Mouse (Mus musculus) kidney, adult 18-20 months (tissue): ENCODE measurements around the gene Nol9.
"Not testable (repeated sequence)": the region's sequence is repeated elsewhere in the genome, so short reads cannot be mapped to it uniquely, and the experiment has no call there.

Experiments
- DNase-seq: peaks from one replicate; pipeline ENCODE4 v3.0.0; 2021

The Nol9 gene

GRCm38 (mm10) chr4:152011171-152011760, 27.9 kb upstream of the Nol9 start:
- no peak for DNase-seq

- DNase-seq: no peak
These were observed 27.0 kb upstream of the Nol9 start for GRCm38 (mm10) chr4:152012109-152012508.

GRCm38 (mm10) chr4:152013036-152013813, 25.9 kb upstream of the Nol9 start:
- peak; percentile 68 for DNase-seq

- no peak for DNase-seq
These were observed 20.0 kb upstream of the Nol9 start for GRCm38 (mm10) chr4:152019073-152019472.

GRCm38 (mm10) chr4:152020024-152020423, 19.1 kb upstream of the Nol9 start:
- DNase-seq: no peak

- no peak for DNase-seq
These were observed 17.5 kb upstream of the Nol9 start for GRCm38 (mm10) chr4:152021568-152022097.

GRCm38 (mm10) chr4:152022506-152022905, 16.6 kb upstream of the Nol9 start:
- no peak for DNase-seq

GRCm38 (mm10) chr4:152024525-152024924, 14.6 kb upstream of the Nol9 start:
- DNase-seq: no peak

- DNase-seq: no peak
These were observed 12.2 kb upstream of the Nol9 start for GRCm38 (mm10) chr4:152026751-152027508.

- peak; percentile 97 for DNase-seq
These were observed 11.6 kb upstream of the Nol9 start, which contains the start of gene Zbtb48 for GRCm38 (mm10) chr4:152027524-152027923. TSS of gene Zbtb48 (minus strand) at chr4:152027671.

GRCm38 (mm10) chr4:152028456-152028855, 10.7 kb upstream of the Nol9 start:
- DNase-seq: no peak

- no peak for DNase-seq
These were observed 10.0 kb upstream of the Nol9 start for GRCm38 (mm10) chr4:152029087-152029486.

GRCm38 (mm10) chr4:152029997-152030396, 9.1 kb upstream of the Nol9 start:
- no peak for DNase-seq

- DNase-seq: no peak
These were observed 6.2 kb upstream of the Nol9 start for GRCm38 (mm10) chr4:152032922-152033321.

GRCm38 (mm10) chr4:152036464-152036863, 2.7 kb upstream of the Nol9 start:
- DNase-seq: not testable (repeated sequence)

- no peak for DNase-seq
These were observed 716 bp upstream of the Nol9 start, which contains the start of gene Tas1r1 for GRCm38 (mm10) chr4:152038225-152038984. TSS of gene Tas1r1 (minus strand) at chr4:152038568.

- no peak for DNase-seq
These were observed 750 bp downstream of the Nol9 start for GRCm38 (mm10) chr4:152039831-152040310.

- no peak for DNase-seq
These were observed 3.0 kb downstream of the Nol9 start for GRCm38 (mm10) chr4:152041924-152042641.

- no peak for DNase-seq
These were observed 4.0 kb downstream of the Nol9 start for GRCm38 (mm10) chr4:152043171-152043570.

GRCm38 (mm10) chr4:152044609-152045008, 5.5 kb downstream of the Nol9 start:
- DNase-seq: peak; percentile 33

GRCm38 (mm10) chr4:152062390-152063110, 23.4 kb downstream of the Nol9 start:
- DNase-seq: peak; percentile 60
